Mouse (Mus musculus): ENCODE results near the gene Nr4a2.

Gene Nr4a2

GRCm38 (mm10) chr2:57123991-57124840 is at the start of gene Nr4a2:
Nr4a2 (minus strand) TSS chr2:57124003.
- DNase-seq, result peak; percentile 49

GRCm38 (mm10) chr2:57165416-57165815 is 41.6 kb upstream of the Nr4a2 start:
- DNase-seq, result no peak

- DNase-seq, result no peak
Observed at GRCm38 (mm10) chr2:57156814-57157213, 33.0 kb upstream of the Nr4a2 start.

GRCm38 (mm10) chr2:57149796-57150195 is 26.0 kb upstream of the Nr4a2 start:
- DNase-seq, result no peak

- no peak for DNase-seq
Observed at GRCm38 (mm10) chr2:57148231-57148630, 24.4 kb upstream of the Nr4a2 start.

GRCm38 (mm10) chr2:57145646-57146421 is 22.0 kb upstream of the Nr4a2 start:
- DNase-seq, result no peak

- no peak for DNase-seq
Observed at GRCm38 (mm10) chr2:57138594-57138993, 14.8 kb upstream of the Nr4a2 start.

GRCm38 (mm10) chr2:57127461-57127860 is 3.7 kb upstream of the Nr4a2 start:
- no peak for DNase-seq

GRCm38 (mm10) chr2:57125891-57126290 is 2.1 kb upstream of the Nr4a2 start:
- DNase-seq, result no peak

- DNase-seq, result no peak
Observed at GRCm38 (mm10) chr2:57122986-57123980, 520 bp downstream of the Nr4a2 start.

GRCm38 (mm10) chr2:57121110-57121509 is 2.7 kb downstream of the Nr4a2 start:
- no peak for DNase-seq

GRCm38 (mm10) chr2:57117201-57117951 is 6.4 kb downstream of the Nr4a2 start:
- DNase-seq, result peak; percentile 43

GRCm38 (mm10) chr2:57116366-57117200 is 7.2 kb downstream of the Nr4a2 start:
- DNase-seq, result peak; percentile 65

- DNase-seq, result no peak
Observed at GRCm38 (mm10) chr2:57115864-57116365, 7.9 kb downstream of the Nr4a2 start.

- no peak for DNase-seq
Observed at GRCm38 (mm10) chr2:57115181-57115863, 8.5 kb downstream of the Nr4a2 start.

- peak; percentile 65 for DNase-seq
Observed at GRCm38 (mm10) chr2:57114211-57115151, 9.3 kb downstream of the Nr4a2 start.

GRCm38 (mm10) chr2:57113431-57113830 is 10.4 kb downstream of the Nr4a2 start:
- DNase-seq, result no peak

GRCm38 (mm10) chr2:57112949-57113348 is 10.9 kb downstream of the Nr4a2 start:
- no peak for DNase-seq

Data from right cerebral cortex, postnatal 14 days (tissue).